Mouse (Mus musculus): ENCODE results near the gene Igfbp7. TPM values are rescaled to one million over a fixed set of nuclear protein-coding genes. Genes with fewer than 3 reads are reported as not detected.

The Igfbp7 gene
- polyA plus RNA-seq, 1 experiment from 2014 or later = 5.1 TPM

GRCm38 (mm10) chr5:77369394-77369793, 38.4 kb downstream of the Igfbp7 start:
- 86% methylated on average over 5 of the region's 5 CpGs for WGBS
- Histone ChIP-seq H3K36me3 (replicated peaks) (no peaks in the 10 kb centered on the region), H3K4me1 (peaks cover 6% of the 10 kb centered on the region), H3K27ac (no peak overlapping the region), H3K9me3 (no peaks in the 10 kb centered on the region), H3K4me3 (no peak overlapping the region), H3K27me3 (ENCODE audit: poor library complexity, severe bottlenecking) (peaks cover 20% of the 10 kb centered on the region)
- no peak for DNase-seq (ENCODE audit: extremely low spot score, low spot score)

GRCm38 (mm10) chr5:77368194-77368593, 39.6 kb downstream of the Igfbp7 start:
- Histone ChIP-seq H3K27ac (no peak overlapping the region), H3K27me3 (ENCODE audit: poor library complexity, severe bottlenecking) (peaks cover 20% of the 10 kb centered on the region), H3K36me3 (replicated peaks) (no peaks in the 10 kb centered on the region), H3K9me3 (no peaks in the 10 kb centered on the region), H3K4me3 (no peak overlapping the region), H3K4me1 (peaks cover 6% of the 10 kb centered on the region)
- WGBS = 36% methylated on average over 7 of the region's 7 CpGs
- DNase-seq (ENCODE audit: extremely low spot score, low spot score) = no peak

- peaks cover 20% of the 10 kb centered on the region for H3K27me3 ChIP-seq (ENCODE audit: poor library complexity, severe bottlenecking)
- no peaks in the 10 kb centered on the region for H3K36me3 ChIP-seq (replicated peaks)
- no peaks in the 10 kb centered on the region for H3K9me3 ChIP-seq
- peaks cover 3% of the 10 kb centered on the region for H3K4me1 ChIP-seq
- H3K27ac ChIP-seq = no peak overlapping the region
- DNase-seq (ENCODE audit: extremely low spot score, low spot score) = no peak
- 59% methylated on average over 12 of the region's 12 CpGs for WGBS
- no peak overlapping the region for H3K4me3 ChIP-seq
Observed at GRCm38 (mm10) chr5:77367682-77368081, 40.2 kb downstream of the Igfbp7 start.

GRCm38 (mm10) chr5:77367145-77367544, 40.7 kb downstream of the Igfbp7 start:
- no peak for DNase-seq (ENCODE audit: extremely low spot score, low spot score)
- peaks cover 20% of the 10 kb centered on the region for H3K27me3 ChIP-seq (ENCODE audit: poor library complexity, severe bottlenecking)
- no peaks in the 10 kb centered on the region for H3K4me1 ChIP-seq
- WGBS = 81% methylated on average over 1 of the region's 1 CpGs
- H3K36me3 ChIP-seq (replicated peaks) = no peaks in the 10 kb centered on the region
- H3K27ac ChIP-seq = no peak overlapping the region
- H3K9me3 ChIP-seq = no peaks in the 10 kb centered on the region
- H3K4me3 ChIP-seq = no peak overlapping the region

- Histone ChIP-seq H3K27ac (no peak overlapping the region), H3K36me3 (replicated peaks) (no peaks in the 10 kb centered on the region), H3K27me3 (ENCODE audit: poor library complexity, severe bottlenecking) (peaks cover 20% of the 10 kb centered on the region), H3K4me1 (no peaks in the 10 kb centered on the region), H3K9me3 (no peaks in the 10 kb centered on the region), H3K4me3 (no peak overlapping the region)
- WGBS = 89% methylated on average over 8 of the region's 8 CpGs
- no peak for DNase-seq (ENCODE audit: extremely low spot score, low spot score)
Observed at GRCm38 (mm10) chr5:77366313-77366712, 41.5 kb downstream of the Igfbp7 start.

- Histone ChIP-seq H3K4me1 (no peaks in the 10 kb centered on the region), H3K27me3 (ENCODE audit: poor library complexity, severe bottlenecking) (peaks cover 20% of the 10 kb centered on the region), H3K4me3 (no peak overlapping the region), H3K36me3 (replicated peaks) (no peaks in the 10 kb centered on the region), H3K9me3 (no peaks in the 10 kb centered on the region), H3K27ac (no peak overlapping the region)
- WGBS = 97% methylated on average over 3 of the region's 3 CpGs
- DNase-seq (ENCODE audit: extremely low spot score, low spot score) = no peak
Observed at GRCm38 (mm10) chr5:77364443-77365038, 43.3 kb downstream of the Igfbp7 start.

GRCm38 (mm10) chr5:77363650-77364049, 44.2 kb downstream of the Igfbp7 start:
- 90% methylated on average over 6 of the region's 6 CpGs for WGBS
- H3K9me3 ChIP-seq = no peaks in the 10 kb centered on the region

GRCm38 (mm10) chr5:77362120-77362519, 45.7 kb downstream of the Igfbp7 start:
- Histone ChIP-seq H3K36me3 (replicated peaks) (no peaks in the 10 kb centered on the region), H3K4me3 (no peak overlapping the region), H3K27me3 (ENCODE audit: poor library complexity, severe bottlenecking) (peaks cover 15% of the 10 kb centered on the region), H3K9me3 (no peaks in the 10 kb centered on the region), H3K27ac (no peak overlapping the region), H3K4me1 (peaks cover 17% of the 10 kb centered on the region)
- WGBS = 69% methylated on average over 3 of the region's 3 CpGs
- DNase-seq (ENCODE audit: extremely low spot score, low spot score) = no peak

More at GRCm38 (mm10) chr5:77363650-77364049, 44.2 kb downstream of the Igfbp7 start:
- DNase-seq (ENCODE audit: extremely low spot score, low spot score) = no peak
- Histone ChIP-seq H3K27ac (no peak overlapping the region), H3K36me3 (replicated peaks) (no peaks in the 10 kb centered on the region), H3K27me3 (ENCODE audit: poor library complexity, severe bottlenecking) (peaks cover 19% of the 10 kb centered on the region), H3K4me3 (no peak overlapping the region), H3K4me1 (peaks cover 2% of the 10 kb centered on the region)

GRCm38 (mm10) chr5:77361006-77361405, 46.8 kb downstream of the Igfbp7 start:
- no peaks in the 10 kb centered on the region for H3K9me3 ChIP-seq
- DNase-seq (ENCODE audit: extremely low spot score, low spot score) = no peak
- peaks cover 20% of the 10 kb centered on the region for H3K4me1 ChIP-seq
- 81% methylated on average over 4 of the region's 4 CpGs for WGBS
- H3K36me3 ChIP-seq (replicated peaks) = no peaks in the 10 kb centered on the region
- no peak overlapping the region for H3K4me3 ChIP-seq
- H3K27me3 ChIP-seq (ENCODE audit: poor library complexity, severe bottlenecking) = peaks cover 21% of the 10 kb centered on the region
- no peak overlapping the region for H3K27ac ChIP-seq

GRCm38 (mm10) chr5:77359971-77360370, 47.9 kb downstream of the Igfbp7 start:
- 93% methylated on average over 4 of the region's 4 CpGs for WGBS
- H3K27ac ChIP-seq = no peak overlapping the region
- no peak overlapping the region for H3K4me3 ChIP-seq
- DNase-seq (ENCODE audit: extremely low spot score, low spot score) = no peak
- H3K36me3 ChIP-seq (replicated peaks) = no peaks in the 10 kb centered on the region
- peaks cover 26% of the 10 kb centered on the region for H3K4me1 ChIP-seq
- peaks cover 32% of the 10 kb centered on the region for H3K27me3 ChIP-seq (ENCODE audit: poor library complexity, severe bottlenecking)
- H3K9me3 ChIP-seq = no peaks in the 10 kb centered on the region

GRCm38 (mm10) chr5:77358347-77358746, 49.5 kb downstream of the Igfbp7 start:
- H3K4me3 ChIP-seq = peak overlapping the region; percentile 53
- peak; percentile 56 for DNase-seq (ENCODE audit: extremely low spot score, low spot score)
- no peaks in the 10 kb centered on the region for H3K36me3 ChIP-seq (replicated peaks)
- H3K27me3 ChIP-seq (ENCODE audit: poor library complexity, severe bottlenecking) = peaks cover 34% of the 10 kb centered on the region
- 2% methylated on average over 10 of the region's 10 CpGs for WGBS
- H3K9me3 ChIP-seq = no peaks in the 10 kb centered on the region
- H3K4me1 ChIP-seq = peaks cover 38% of the 10 kb centered on the region
- H3K27ac ChIP-seq = peak overlapping the region; percentile 76

GRCm38 (mm10) chr5:77357405-77358149, 50.3 kb downstream of the Igfbp7 start:
- Histone ChIP-seq H3K9me3 (no peaks in the 10 kb centered on the region), H3K27ac (peak overlapping the region; percentile 76), H3K36me3 (replicated peaks) (no peaks in the 10 kb centered on the region), H3K4me1 (peaks cover 38% of the 10 kb centered on the region), H3K4me3 (peak overlapping the region; percentile 53), H3K27me3 (ENCODE audit: poor library complexity, severe bottlenecking) (peaks cover 34% of the 10 kb centered on the region)
- peak; percentile 57 for DNase-seq (ENCODE audit: extremely low spot score, low spot score)
- WGBS = 14% methylated on average over 22 of the region's 22 CpGs

Measured in forebrain, embryonic 10.5 days (tissue).